Mouse (Mus musculus): ENCODE data around the gene Phlpp1.

DNA sequence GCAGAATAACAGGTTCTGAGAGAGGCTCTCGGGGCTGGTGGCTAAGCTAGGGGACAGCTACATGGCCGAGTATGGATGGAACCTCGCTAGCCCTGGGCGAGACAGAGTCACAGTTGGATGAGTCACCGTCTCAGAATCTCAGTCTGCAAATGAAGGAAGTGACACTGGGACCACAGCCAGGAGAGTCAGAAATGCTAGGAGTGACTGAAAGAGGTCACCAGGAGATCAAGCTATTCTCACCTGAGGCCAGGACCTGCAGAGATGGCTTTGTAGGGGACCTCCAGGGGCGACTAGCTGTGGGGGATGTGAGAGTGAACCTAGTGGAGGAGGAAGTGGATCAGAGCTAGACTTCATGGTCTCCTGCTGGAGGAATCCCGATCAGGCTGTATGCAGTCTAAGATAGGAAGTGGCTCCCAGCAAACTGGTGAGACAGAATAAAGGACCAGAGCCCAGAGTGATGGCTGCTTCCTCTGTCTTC is 236.4 kb downstream of the Phlpp1 start:
- TF ChIP-seq POLR2A (IDR thresholded peaks at IDR 0.05; ENCODE audit: control insufficient read depth in 1 of 2, insufficient read depth in 1 of 2, low read depth in 1 of 2, low read length in 2 of 2, poor library complexity in 1 of 2) (no peak), NELFE (IDR thresholded peaks at IDR 0.05; ENCODE audit: low read depth, low read length) (no peak), CTCF (IDR thresholded peaks at IDR 0.05 in 2 of 3, conservative IDR thresholded peaks at IDR 0.05 in 1 of 3; ENCODE audit: control insufficient read depth in 1 of 3, insufficient read depth in 1 of 3, low read depth in 2 of 3, low read length in 3 of 3, poor library complexity in 1 of 3, severe bottlenecking in 1 of 3) (no peak), MAFK (IDR thresholded peaks at IDR 0.05; ENCODE audit: borderline replicate concordance, low read depth, low read length) (no peak), SMC3 (IDR thresholded peaks at IDR 0.05; ENCODE audit: low read depth, low read length) (peak; percentile 26; the same call in 1 of the 2 replicates), HCFC1 (IDR thresholded peaks at IDR 0.05; ENCODE audit: low read depth, low read length) (no peak), EP300 (IDR thresholded peaks at IDR 0.05; ENCODE audit: low read depth in 1 of 2, low read length in 2 of 2) (peak; percentile 73 to 78), TCF12 (IDR thresholded peaks at IDR 0.05; ENCODE audit: low read depth, low read length) (peak; percentile 2; the same call in 1 of the 2 replicates), GATA1 (IDR thresholded peaks at IDR 0.05; ENCODE audit: low read depth, low read length) (no peak; the same call in 1 of the 2 replicates), KAT2A (conservative IDR thresholded peaks at IDR 0.05; ENCODE audit: low read depth, low read length) (no peak)

Data from MEL (cell line).